Mouse (Mus musculus) neural tube, embryonic 11.5 days (tissue): ENCODE results near the gene Pear1. TPM values are rescaled to one million over a fixed set of nuclear protein-coding genes. Genes with fewer than 3 reads are reported as not detected.
A peak's percentile ranks its signal among the peaks of the same experiment; 100 is the strongest.
"Not testable (repeated sequence)": the region's sequence is repeated elsewhere in the genome, so short reads cannot be mapped to it uniquely, and the experiment has no call there.

Experiments used
- ATAC-seq: fragments of 200-750 bp; cut with Nextera tagmentation; 2 replicates; pipeline ENCODE4 v1.8.0; 2017; ENCODE audit warnings: moderate number of reproducible peaks, mild to moderate bottlenecking, moderate TSS enrichment, moderate library complexity; ENCODE audit not compliant: insufficient read depth, low FRiP score, low TSS enrichment
- DNase-seq: peaks from one replicate; pipeline ENCODE4 v3.0.0-alpha.2; 2015; ENCODE audit warnings: low spot score
- H3K27ac ChIP-seq: fragments of 300-500 bp; sonication (generic); 2 replicates; pipeline ENCODE4 v1.5.1; 2014; ENCODE audit warnings: low read depth, mild to moderate bottlenecking, low read length
- H3K27me3 ChIP-seq: fragments of 300-500 bp; sonication (generic); 2 replicates; pipeline ENCODE4 v1.6.1; 2014; ENCODE audit warnings: mild to moderate bottlenecking, low read length, mixed read lengths; ENCODE audit not compliant: control insufficient read depth, insufficient read depth
- H3K36me3 ChIP-seq: fragments of 300-500 bp; sonication (generic); 2 replicates; pipeline ENCODE4 v1.6.1; 2014; ENCODE audit warnings: mild to moderate bottlenecking, low read length, moderate library complexity, mixed read lengths; ENCODE audit not compliant: control insufficient read depth, insufficient read depth
- H3K4me1 ChIP-seq: fragments of 300-500 bp; sonication (generic); 2 replicates; pipeline ENCODE4 v1.6.1; 2014; ENCODE audit warnings: low read length, mixed read lengths; ENCODE audit not compliant: control insufficient read depth, insufficient read depth
- H3K4me2 ChIP-seq: fragments of 300-500 bp; sonication (generic); 2 replicates; pipeline ENCODE4 v1.6.1; 2014; ENCODE audit warnings: low read depth, mild to moderate bottlenecking, moderate library complexity
- H3K4me3 ChIP-seq: fragments of 300-500 bp; sonication (generic); 2 replicates; pipeline ENCODE4 v1.5.1; 2014; ENCODE audit warnings: low read depth, low read length
- H3K9ac ChIP-seq: fragments of 300-500 bp; sonication (generic); 2 replicates; pipeline ENCODE4 v1.6.1; 2014; ENCODE audit warnings: mild to moderate bottlenecking, low read length
- H3K9me3 ChIP-seq: fragments of 300-500 bp; sonication (generic); 2 replicates; pipeline ENCODE4 v1.6.1; 2016; ENCODE audit warnings: low read length; ENCODE audit not compliant: control insufficient read depth
- WGBS: fragments of 180-500 bp; shearing (Covaris S2); extraction: QIAGEN DNeasy Blood & Tissue Kit; methylation state at CpG from one replicate; pipeline ENCODE4 v1.1.7; 2014; 5-methylcytosine and 5-hydroxymethylcytosine counted together
- polyA plus RNA-seq: library from polyadenylated mRNA; unstranded; fragments of >200 nt; fragmentation: Nextera tagmentation; extraction: Ambion mirVana; gene quantifications from 2 replicates; pipeline ENCODE4 v1.2.1, GENCODE M21; 2014

Pear1 gene
- 9.2 and 10.2 TPM in 2 replicates for polyA plus RNA-seq

- H3K4me1 ChIP-seq, ATAC-seq, H3K9me3 ChIP-seq, DNase-seq, H3K36me3 ChIP-seq, H3K4me3 ChIP-seq, H3K9ac ChIP-seq, H3K27ac ChIP-seq, H3K4me2 ChIP-seq, H3K27me3 ChIP-seq: not testable (repeated sequence)
- WGBS: 73% methylated on average over 1 of the region's 1 CpGs
Observed at GRCm38 (mm10) chr3:87824206-87824605, at the start of gene Pear1. TSS of gene Pear1 (minus strand) at chr3:87824306.

GRCm38 (mm10) chr3:87864111-87864510, 40.0 kb upstream of the Pear1 start:
- H3K4me1 ChIP-seq, H3K4me2 ChIP-seq, ATAC-seq, H3K27ac ChIP-seq, H3K4me3 ChIP-seq, H3K27me3 ChIP-seq, H3K9ac ChIP-seq, H3K9me3 ChIP-seq, DNase-seq: not testable (repeated sequence)
- H3K36me3 ChIP-seq: peaks cover 19% of the 10 kb centered on the region
- 94% methylated on average over 4 of the region's 4 CpGs for WGBS

GRCm38 (mm10) chr3:87859813-87860212, 35.7 kb upstream of the Pear1 start:
- Histone ChIP-seq H3K36me3 (peaks cover 18% of the 10 kb centered on the region), H3K9me3 (no peaks in the 10 kb centered on the region), H3K9ac (no peak overlapping the region), H3K27ac (no peak overlapping the region), H3K27me3 (no peaks in the 10 kb centered on the region), H3K4me3 (no peak overlapping the region), H3K4me1 (no peaks in the 10 kb centered on the region), H3K4me2 (no peak overlapping the region)
- 48% methylated on average over 3 of the region's 3 CpGs for WGBS
- ATAC-seq (no peak), DNase-seq (peak; percentile 68)

GRCm38 (mm10) chr3:87857666-87858065, 33.6 kb upstream of the Pear1 start:
- Histone ChIP-seq H3K36me3 (peaks cover 14% of the 10 kb centered on the region), H3K4me2 (no peak overlapping the region), H3K27me3 (no peaks in the 10 kb centered on the region), H3K27ac (no peak overlapping the region), H3K4me1 (no peaks in the 10 kb centered on the region), H3K9ac (no peak overlapping the region), H3K9me3 (no peaks in the 10 kb centered on the region), H3K4me3 (no peak overlapping the region)
- no peak for DNase-seq
- 92% methylated on average over 8 of the region's 8 CpGs for WGBS
- no peak for ATAC-seq

- H3K27ac ChIP-seq: no peak overlapping the region
- H3K4me3 ChIP-seq: no peak overlapping the region
- WGBS: 87% methylated on average over 8 of the region's 8 CpGs
- H3K4me2 ChIP-seq: no peak overlapping the region
- H3K9me3 ChIP-seq: no peaks in the 10 kb centered on the region
- DNase-seq: no peak
- H3K36me3 ChIP-seq: peaks cover 14% of the 10 kb centered on the region
- no peaks in the 10 kb centered on the region for H3K27me3 ChIP-seq
- ATAC-seq: no peak
- no peaks in the 10 kb centered on the region for H3K4me1 ChIP-seq
- no peak overlapping the region for H3K9ac ChIP-seq
Observed at GRCm38 (mm10) chr3:87855936-87856335, 31.8 kb upstream of the Pear1 start.

GRCm38 (mm10) chr3:87854795-87855568, 30.9 kb upstream of the Pear1 start:
- WGBS: 57% methylated on average over 7 of the region's 7 CpGs
- no peak overlapping the region for H3K4me2 ChIP-seq
- H3K4me1 ChIP-seq: no peaks in the 10 kb centered on the region
- no peak for ATAC-seq
- no peak for DNase-seq
- no peak overlapping the region for H3K4me3 ChIP-seq
- no peak overlapping the region for H3K27ac ChIP-seq
- no peaks in the 10 kb centered on the region for H3K9me3 ChIP-seq
- no peak overlapping the region for H3K9ac ChIP-seq
- no peaks in the 10 kb centered on the region for H3K27me3 ChIP-seq
- H3K36me3 ChIP-seq: peaks cover 14% of the 10 kb centered on the region

- DNase-seq (no peak), ATAC-seq (no peak)
- Histone ChIP-seq H3K27ac (no peak overlapping the region), H3K27me3 (no peaks in the 10 kb centered on the region), H3K9me3 (no peaks in the 10 kb centered on the region), H3K4me3 (no peak overlapping the region), H3K9ac (no peak overlapping the region), H3K4me2 (no peak overlapping the region), H3K36me3 (no peaks in the 10 kb centered on the region), H3K4me1 (no peaks in the 10 kb centered on the region)
- 81% methylated on average over 14 of the region's 14 CpGs for whole genome bisulfite sequencing
Observed at GRCm38 (mm10) chr3:87849117-87849516, 25.0 kb upstream of the Pear1 start.

GRCm38 (mm10) chr3:87847680-87848079, 23.6 kb upstream of the Pear1 start:
- Histone ChIP-seq H3K4me2 (no peak overlapping the region), H3K36me3 (no peaks in the 10 kb centered on the region), H3K4me1 (no peaks in the 10 kb centered on the region), H3K4me3 (no peak overlapping the region), H3K27ac (no peak overlapping the region), H3K9me3 (no peaks in the 10 kb centered on the region), H3K9ac (no peak overlapping the region), H3K27me3 (no peaks in the 10 kb centered on the region)
- ATAC-seq: no peak
- WGBS: 83% methylated on average over 5 of the region's 5 CpGs
- DNase-seq: no peak

GRCm38 (mm10) chr3:87846650-87847110, 22.6 kb upstream of the Pear1 start, which contains the start of gene Sh2d2a:
TSS of gene Sh2d2a (plus strand) at chr3:87846755.
- H3K4me2 ChIP-seq: no peak within 1 kb of the TSS
- no peak for ATAC-seq
- no peak within 1 kb of the TSS for H3K27ac ChIP-seq
- no peak for DNase-seq
- 75% methylated on average over 7 of the region's 7 CpGs for WGBS
- no peaks in the 10 kb centered on the region for H3K9me3 ChIP-seq
- no peak within 1 kb of the TSS for H3K4me3 ChIP-seq
- no peaks in the 10 kb centered on the region for H3K36me3 ChIP-seq
- H3K9ac ChIP-seq: no peak within 1 kb of the TSS
- H3K27me3 ChIP-seq: no peaks in the 10 kb centered on the region
- no peaks in the 10 kb centered on the region for H3K4me1 ChIP-seq
